Mouse (Mus musculus) heart, postnatal 10 days (tissue): ENCODE measurements at regions not wholly inside any gene's neighbourhood (a gene's known extent, or its start where the extent isn't known, plus 50 kb on each side); places are given as distances from the start of the nearest gene placed in this dataset.

Experiments
- DNase-seq, 2 experiments: peaks; one replicate each; pipeline ENCODE4 v3.0.0; 2021
- intact Hi-C: fragments of 180-260 bp; cut with DNase I; formaldehyde crosslinking; loops from one replicate; pipeline ENCODE4 v1.15.1; 2025

DNA sequence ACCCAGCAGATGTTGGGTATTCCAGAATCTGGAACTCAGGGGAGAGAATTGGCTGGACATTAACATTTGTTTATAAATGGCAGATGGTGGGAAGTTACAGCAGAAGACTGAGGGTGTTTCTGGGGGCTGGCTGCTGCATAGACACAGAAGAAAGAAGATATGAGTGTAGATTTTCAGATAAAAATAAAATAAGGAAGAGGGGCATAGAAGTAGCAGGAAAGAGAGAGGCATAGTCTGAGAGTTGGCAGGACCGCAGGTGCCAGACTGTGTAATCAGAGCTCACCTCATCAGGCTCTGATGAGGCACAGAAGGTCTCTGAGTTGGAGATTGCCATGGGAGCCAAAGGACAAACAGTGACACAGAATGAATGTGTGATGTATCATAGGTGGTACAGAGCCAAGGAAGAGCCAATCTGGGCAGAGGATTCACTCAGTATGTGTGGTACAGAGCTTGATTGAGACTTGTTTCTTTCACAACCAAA, 2912.9 kb upstream of the Lrrc6 start:
- no peak for DNase-seq
- intact Hi-C loops, result no loop called here

DNA sequence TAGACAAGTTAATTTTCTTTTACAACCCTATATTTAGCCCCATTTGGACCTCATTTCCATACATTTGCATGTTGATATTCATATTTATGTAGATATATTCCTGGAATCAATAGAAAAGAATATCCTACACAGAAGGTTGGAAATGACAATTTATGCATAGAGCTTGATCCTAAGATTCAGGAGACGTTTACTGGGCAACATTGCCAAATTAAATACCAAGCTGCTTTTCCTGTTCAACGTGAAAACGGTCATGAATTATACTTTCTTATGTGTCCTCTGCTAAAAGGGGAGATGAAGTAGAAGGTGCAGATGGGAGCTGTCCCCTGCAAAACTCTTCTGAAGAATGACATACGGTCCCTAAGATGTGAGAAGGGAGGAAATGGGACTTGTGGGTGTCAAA, 2888.9 kb upstream of the Lrrc6 start:
- DNase-seq, result no peak
- intact Hi-C loops, result no loop called here

DNA sequence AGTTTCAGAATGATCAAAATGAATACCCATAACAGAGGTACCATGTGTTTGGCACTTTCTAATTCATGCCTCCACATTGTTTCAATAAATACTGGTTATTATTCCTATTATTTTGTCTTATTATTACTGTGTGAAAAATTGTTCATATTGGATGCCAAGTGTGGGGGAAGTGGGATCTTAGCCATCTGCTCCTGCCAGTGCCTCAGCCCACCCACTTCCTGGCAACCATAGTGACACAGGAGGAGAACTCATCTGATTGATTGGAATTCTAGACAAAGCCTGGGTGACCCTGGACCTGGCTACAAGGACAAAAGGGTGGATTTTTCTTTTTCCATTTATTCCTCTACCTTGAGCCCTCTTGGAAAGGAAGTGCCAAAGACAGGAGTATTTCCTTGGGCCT, 2886.8 kb upstream of the Lrrc6 start:
- no peak for DNase-seq
- intact Hi-C loops, result no loop called here

DNA sequence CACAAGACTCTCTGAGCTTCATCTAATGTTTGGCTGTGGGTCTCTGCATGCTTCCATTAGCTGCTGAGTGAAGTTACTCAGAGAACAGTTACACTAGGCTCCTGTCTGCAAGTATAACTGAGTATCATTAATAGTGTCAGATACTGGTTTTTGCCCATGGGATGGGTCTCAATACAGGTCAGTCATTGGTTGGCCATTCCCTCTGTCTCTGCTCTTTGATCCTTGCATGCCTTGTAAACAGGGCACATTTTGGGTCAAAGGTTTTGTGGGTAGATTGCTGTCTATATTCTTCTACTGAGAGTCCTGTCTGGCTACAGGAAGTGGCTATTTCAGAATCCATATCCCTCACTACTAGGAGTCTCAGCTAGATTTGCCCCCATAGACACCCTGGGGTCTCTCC, 2864.7 kb upstream of the Lrrc6 start:
- DNase-seq, result no peak
- intact Hi-C loops, result no loop called here

DNA sequence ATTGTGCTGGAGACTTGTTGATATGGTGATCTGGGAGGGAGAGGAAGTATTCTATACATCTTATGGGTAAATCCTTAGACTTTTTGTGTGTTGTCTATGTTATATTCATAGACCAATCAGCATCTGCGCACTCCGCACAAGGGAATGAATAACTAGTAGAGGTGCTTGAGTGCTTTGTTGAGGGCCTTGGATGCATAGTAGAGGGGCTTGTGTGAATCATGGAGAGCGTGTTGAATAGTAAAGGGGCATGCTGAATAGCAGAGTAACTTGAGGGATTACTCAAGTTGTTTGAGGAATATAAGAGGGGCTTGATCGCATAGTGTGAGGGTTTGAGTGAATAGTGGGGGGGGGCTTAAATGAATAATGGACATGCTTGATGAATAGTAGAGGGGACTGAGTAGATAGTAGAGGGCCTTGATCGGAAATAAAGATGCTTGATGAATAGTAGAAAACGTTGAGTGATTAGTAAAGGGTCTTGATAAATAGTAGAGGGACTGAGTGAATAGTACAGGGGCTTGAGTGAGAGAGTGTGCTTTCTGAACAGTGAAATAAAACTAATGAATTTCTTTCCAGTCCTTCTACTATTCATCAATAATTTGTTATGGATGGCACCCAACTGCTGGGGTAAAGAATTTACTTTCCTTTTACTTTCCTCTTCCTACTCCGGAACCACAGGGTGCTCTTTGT, 2849.5 kb upstream of the Lrrc6 start:
- DNase-seq, result no peak
- intact Hi-C loops, result no loop called here

DNA sequence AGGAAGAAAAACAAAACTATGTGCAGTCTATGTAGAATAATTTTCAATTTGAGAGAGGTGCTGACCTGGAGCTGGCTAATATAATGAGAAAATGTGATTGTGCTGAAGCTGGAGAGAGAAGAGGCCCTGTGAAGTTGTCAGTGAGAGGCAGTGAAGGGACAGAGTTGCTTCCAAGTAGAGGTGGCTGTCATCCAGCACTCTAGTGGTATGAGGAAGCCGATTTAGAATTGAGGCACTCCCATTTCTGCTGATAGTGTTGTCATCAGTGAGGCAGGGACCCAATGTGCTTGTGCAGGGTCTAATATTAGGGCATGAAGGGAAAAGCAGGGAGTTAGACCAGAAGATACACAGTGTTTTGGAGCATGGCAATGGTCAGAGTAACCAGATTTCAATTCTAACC, 2845.4 kb upstream of the Lrrc6 start:
- DNase-seq, result peak; percentile 36 to 60
- intact Hi-C loops, result no loop called here

DNA sequence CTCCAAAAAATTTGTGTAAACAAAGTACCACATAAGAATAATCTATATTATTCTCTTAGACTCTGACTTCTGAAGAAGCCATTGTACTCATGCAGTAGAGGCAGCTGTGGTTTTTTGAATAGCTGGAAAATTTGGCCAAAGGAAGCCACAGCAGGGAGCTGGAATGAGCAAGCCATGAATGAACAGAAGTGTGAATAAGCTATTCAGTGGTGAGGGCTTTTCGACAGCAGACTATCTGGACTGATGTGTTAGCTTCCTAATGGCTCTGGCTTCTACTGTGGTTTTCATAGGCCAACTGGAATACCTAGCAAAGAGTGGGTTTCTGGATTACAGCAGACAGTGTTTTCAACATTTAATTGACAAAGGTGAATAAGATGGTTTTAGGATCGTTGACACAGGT, 2842.0 kb upstream of the Lrrc6 start:
- intact Hi-C loops, result no loop called here
- DNase-seq, result no peak

DNA sequence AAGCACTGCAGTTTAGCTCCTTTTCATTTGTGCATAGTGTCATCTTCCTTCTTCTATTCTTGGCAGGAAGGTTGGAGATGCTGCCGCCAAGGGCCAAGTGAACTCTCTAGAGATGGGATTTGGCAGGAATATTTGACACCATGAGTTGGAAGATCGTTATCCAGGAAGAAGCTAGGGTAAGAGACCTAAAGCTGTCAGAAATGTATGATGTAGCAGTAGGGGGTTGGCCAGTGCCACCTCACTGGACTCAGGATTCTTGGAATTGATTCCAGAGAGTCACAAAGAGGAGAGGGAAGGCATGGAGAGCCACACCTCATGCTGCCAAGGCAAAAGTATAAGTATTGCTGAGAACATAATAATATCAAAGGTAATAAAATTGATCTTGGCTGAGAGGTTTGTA, 2835.8 kb upstream of the Lrrc6 start:
- intact Hi-C loops, result no loop called here
- no peak for DNase-seq

DNA sequence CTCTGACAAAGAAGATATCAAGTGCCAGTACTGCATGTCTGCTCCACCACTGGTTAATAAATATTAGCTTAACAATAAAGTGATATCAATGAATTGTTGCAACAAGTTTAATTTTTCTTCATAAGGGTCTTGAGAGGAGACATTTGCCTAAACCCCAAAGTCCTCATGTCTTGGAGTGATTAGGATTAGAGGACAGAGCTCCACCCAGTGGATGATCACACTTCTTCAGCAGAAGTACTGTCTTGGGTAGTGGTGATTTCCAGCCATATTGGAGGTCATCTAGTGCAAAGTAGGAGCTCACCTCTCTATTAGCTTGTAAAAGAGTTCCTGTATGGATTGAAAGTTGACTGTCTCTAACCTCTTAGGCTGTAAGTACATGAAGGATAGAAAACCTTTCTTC, 2825.8 kb upstream of the Lrrc6 start:
- DNase-seq, result peak; percentile 16 to 17
- intact Hi-C loops, result loop anchor here (5.0 kb wide), 1 partner anchor 389 kb away; no protein-coding TSS in a partner anchor

DNA sequence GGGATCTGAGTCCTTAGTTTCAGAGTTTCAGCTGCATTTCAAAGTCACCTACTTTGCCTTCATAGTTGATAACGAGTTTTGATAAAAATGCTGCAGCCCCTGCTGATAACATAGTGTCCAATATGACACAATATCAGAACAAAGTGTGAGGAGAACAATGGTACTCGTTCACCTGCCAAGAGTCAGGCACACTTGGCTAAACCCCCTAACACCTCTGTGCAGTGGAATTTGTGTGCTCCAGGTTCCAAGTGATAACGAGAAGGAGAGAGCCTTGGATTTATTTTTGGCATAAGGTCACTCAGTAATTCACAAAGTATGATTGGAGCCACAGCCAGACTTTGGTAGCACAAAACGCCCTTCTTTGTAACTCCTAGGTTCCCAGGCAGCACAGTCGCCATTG, 2802.4 kb upstream of the Lrrc6 start:
- DNase-seq, result peak; percentile 57 to 72
- intact Hi-C loops, result loop anchor here (10.0 kb wide), 1 partner anchor 258 kb away; no protein-coding TSS in a partner anchor

DNA sequence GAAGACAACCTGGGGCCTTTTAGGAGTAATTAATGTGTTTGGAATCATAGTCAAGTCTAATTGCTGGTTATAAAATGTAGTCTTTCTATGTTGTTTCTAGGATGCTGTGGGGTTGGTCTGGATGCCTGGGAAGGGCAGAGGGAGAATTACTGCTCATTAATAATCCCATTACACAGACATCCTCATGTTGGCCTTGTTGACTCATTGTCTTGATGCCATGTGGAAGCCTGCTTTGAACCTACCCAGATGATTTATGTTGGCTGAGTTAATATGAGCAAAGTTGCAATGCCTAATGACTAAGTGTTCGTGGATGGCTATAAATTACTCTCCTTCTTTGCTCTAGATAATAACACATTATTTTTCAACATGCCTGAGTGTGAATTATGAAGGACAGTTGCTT, 2790.6 kb upstream of the Lrrc6 start:
- no peak for DNase-seq
- intact Hi-C loops, result no loop called here

DNA sequence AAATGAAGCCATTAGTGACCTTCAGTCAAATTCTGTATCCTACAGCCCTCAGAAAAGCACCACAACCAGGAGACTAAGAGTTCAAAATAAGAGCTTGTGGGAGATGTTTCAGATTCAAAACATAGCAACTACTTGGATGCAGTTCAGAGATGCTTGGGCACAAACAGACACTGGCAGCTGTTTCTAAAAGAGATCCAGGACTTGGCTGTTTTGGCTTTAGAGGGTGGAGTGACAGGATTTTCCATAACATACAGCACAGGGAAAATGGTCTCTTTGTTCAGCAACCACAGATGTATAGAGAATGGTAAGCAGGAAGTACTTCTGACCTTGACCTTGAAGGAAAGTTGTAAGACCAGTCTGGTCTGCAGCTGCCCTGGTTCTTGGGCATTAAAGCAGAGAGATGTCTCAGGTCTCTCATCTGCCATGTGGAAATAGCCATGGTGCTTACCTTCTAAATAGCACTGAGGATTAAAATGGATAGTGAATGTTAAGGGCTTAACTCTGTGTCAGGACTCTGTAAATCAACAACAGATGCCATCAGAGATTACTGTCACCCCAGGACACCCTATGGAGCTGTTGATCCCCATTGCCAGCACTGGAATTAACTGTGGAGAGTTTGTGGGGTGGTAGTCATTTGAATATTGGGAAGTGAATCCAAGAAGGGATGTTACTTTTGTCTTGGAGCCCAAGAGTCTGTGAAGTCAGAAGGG, 2775.0 kb upstream of the Lrrc6 start:
- intact Hi-C loops, result no loop called here
- peak in 1 of 2 experiments; percentile 3 for DNase-seq

DNA sequence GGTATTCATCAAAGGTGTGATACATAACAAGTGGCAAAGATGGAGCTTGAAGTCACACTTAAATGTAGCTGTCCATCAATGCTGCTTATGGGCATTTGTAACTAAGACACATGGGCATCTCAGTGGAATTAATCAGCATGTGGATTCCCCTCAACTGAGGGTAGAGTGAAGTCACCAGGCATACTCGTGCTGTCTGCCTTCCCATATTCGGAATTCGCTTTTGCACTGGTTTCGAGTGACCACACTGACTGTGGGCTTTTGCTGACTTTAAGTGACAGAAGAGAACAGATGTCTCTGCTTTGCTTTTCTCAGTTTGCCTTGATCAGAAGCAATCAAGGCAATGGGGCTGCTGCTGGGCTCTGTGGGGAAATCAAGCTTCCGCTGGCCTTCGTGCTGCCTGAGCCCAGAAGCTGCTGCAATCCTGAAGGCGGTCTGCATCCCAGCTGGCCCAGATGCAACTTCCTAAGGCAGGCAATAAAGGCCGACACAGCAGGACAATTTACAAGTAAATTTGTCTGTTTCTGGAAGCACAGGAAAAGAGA, 2773.6 kb upstream of the Lrrc6 start:
- DNase-seq, result peak in 1 of 2 experiments; percentile 6
- intact Hi-C loops, result no loop called here

DNA sequence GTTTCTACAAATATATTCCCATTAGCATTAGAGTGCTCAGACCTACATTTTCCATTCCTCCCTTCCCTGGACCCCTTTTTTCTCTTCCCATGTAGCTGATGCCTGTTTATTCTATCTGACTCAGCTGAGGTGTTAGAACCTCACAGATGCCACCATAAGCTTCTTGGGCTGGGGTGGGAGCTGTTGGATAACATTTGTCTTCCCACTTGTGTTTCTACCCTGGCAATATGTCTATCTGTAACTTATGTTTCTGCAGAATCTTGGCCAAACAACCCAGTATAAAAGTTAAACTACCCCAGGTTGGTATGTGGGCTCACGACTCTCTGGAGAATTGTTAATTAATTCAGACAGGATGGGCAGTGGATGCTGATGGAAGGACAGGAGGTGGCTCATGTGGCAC, 2772.8 kb upstream of the Lrrc6 start:
- intact Hi-C loops, result no loop called here
- DNase-seq, result no peak

DNA sequence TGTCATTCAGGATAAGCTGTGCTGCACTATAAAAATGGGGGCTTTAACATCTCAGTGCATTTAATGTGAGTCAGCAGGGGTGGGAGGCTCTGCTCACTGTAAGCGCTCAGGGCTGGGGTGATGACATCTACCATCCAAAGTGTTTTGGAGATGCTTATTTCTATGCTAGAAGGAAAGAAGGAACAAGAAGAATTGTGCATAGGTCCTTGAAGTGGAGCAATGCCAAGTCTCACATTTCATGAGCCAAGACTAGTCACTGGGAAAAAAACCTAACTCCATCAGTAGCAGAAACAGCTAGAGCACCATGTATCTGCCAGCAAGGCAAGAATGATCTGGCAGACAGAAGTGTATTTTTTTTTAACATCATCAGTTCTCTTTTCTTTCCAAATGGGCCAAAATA, 2761.2 kb upstream of the Lrrc6 start:
- DNase-seq, result peak in 1 of 2 experiments; percentile 3
- intact Hi-C loops, result no loop called here

DNA sequence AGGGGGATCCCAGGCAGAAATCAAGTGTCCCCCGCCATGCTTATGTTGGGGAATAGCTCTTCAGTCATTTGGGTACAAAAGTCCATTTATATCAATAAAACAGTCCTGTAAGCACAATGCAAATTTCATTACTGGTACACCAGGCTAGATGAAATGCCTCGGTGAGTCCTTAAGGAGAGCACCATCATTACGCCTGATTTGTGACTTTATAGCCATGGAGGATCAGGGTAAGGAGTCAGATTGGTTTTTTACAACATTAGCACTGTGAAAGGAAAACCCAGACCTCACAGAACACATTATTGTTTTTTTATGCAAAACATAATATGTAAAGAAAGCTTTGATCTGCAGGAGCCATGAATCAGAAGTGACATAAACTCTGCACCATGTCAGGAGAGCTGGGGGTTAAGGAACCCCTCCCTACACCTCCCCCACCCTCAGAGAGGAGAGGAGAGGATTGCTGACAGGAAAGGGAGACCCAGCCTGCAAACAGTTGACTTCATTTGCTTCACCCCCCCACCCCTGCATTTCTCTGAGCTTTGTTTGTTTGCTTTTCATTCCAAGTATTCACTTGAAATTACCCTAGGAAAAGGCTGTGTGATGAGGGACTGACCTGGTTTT, 2756.6 kb upstream of the Lrrc6 start:
- intact Hi-C loops, result no loop called here
- no peak for DNase-seq

DNA sequence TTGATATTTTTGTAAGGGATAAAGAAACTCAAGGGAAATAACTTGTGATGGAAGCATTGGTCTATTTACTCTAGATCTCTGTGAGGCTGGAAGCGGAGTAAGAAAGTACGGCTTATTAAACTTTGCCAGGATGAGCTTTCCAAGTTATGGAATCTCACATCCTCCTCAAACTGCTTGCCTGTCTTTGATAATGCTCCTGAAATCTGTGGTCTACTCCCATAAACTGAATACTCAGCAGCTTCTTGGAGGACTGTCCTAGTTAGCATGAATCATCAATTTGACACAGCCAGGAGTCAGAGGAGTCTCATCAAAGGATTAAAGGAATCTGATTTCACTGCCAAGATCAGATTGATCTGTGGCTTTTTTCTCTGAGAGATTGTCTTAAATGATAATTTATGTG, 2753.0 kb upstream of the Lrrc6 start:
- no peak for DNase-seq
- intact Hi-C loops, result loop anchor here (5.0 kb wide), 1 partner anchor 316 kb away; no protein-coding TSS in a partner anchor

DNA sequence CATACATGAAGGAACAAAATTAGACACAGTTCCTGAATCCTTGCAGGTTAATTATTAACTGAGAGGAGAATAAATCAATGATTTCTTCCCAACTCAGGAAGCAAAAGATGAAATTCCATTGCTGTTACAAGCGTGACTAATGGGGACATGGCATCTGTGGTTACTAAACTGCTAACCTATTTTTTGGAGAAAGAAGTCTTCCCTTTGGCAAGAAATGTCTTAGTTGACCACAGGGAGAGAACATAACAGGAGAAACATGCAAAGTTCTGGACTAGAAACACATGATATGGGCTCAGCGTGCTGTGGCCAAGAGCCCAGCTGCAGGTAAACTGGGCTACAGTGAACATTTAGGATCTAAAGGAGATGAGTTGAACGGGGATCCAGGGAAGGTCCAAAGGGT, 2751.4 kb upstream of the Lrrc6 start:
- intact Hi-C loops, result loop anchor here (5.0 kb wide), 1 partner anchor 315 kb away; no protein-coding TSS in a partner anchor
- no peak for DNase-seq

DNA sequence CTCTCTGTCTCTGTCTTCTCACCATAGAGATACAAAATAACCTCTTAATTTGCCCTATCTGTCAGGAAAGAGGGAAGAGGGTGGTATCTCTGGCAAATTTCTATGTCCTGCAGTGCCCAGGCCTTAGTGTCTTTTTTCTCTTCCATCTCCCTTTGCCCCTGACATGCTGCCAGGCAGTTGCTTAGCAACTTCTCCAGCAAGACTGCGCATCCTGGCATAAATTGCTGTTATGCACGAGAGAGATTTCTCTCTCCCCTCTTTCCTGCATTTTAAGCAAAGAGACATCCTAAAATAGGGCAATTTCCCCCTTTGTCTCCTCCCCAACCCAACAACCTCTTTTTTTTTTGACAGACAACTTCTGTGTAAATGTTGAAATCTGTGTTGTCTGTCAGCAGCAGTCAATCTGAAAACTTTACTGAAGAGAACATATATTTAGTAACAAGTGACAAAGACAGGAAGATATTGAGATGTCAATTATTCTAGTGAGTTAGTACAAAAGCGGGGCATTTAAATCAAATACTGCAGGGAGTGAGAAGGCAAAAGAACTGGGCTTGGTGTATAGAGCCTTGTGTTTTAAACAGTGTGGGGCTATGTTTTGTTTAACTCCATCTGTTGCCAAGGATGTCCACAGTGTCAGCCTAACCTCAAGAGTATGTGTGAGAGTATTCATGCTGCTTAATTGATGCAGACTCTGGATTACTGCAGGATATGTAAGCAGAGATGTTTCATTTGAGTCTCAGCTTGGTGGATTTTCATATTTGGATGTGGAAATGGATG, 2745.7 kb upstream of the Lrrc6 start:
- no peak for DNase-seq
- intact Hi-C loops, result no loop called here

DNA sequence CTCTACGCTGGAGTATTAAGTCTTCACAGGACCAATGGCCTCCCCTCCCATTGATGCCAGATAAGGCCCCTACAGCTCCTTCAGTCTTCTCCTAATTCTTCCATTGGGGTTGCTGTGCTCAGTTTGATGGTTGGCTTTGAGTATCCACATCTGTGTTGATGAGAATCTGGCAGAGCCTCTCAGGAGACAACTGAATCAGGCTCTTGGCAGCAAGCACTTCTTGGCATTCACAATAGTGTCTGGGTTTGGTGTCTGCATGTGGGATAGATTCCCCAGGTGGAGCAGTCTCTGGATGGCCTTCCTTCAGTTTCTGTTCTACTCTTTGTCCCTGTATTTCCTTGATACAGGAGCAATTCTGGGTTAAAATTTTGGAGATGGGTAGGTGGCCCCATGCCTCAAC, 2734.6 kb upstream of the Lrrc6 start:
- DNase-seq, result no peak
- intact Hi-C loops, result no loop called here
